Mouse (Mus musculus) heart, postnatal 14 days (tissue): ENCODE data around the gene Mcm8. TPM values are rescaled to one million over a fixed set of nuclear protein-coding genes. Genes with fewer than 3 reads are reported as not detected.

Experiments used
- DNase-seq, 2 experiments: peaks; one replicate each; pipeline ENCODE4 v3.0.0; 2021 to 2022
- intact Hi-C: fragments of 180-260 bp; cut with DNase I; formaldehyde crosslinking; loops from one replicate; pipeline ENCODE4 v1.15.1; 2025
- total RNA-seq, 2 experiments: library from RNA; stranded (reverse); gene quantifications; 2 replicates each; pipeline ENCODE4 v1.2.3; 2021

Gene Mcm8
- total RNA-seq, 2 experiments from 2014 or later = 2.6 to 2.9 TPM

DNA sequence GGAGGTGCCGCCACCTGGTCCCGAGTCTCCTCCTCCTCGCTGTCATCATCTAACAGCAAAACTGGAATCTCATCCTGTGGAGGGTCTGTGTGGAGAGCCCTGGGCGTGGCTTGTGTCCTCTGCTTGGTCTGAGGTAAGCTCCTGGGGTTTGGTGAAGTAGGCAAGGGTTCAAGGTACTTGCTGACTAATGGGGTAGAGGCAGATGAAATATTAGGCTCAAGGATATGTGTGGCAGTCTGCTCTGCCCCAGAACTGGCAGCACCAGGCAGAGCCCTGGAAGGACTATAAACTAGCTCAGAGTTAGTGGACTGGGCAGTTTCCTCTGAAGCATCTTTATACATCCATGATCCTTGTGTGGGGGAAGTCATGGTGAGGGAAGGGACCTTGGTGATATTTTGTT, 54.3 kb downstream of the Mcm8 start:
- no peak for DNase-seq
- intact Hi-C loops = no loop called here

DNA sequence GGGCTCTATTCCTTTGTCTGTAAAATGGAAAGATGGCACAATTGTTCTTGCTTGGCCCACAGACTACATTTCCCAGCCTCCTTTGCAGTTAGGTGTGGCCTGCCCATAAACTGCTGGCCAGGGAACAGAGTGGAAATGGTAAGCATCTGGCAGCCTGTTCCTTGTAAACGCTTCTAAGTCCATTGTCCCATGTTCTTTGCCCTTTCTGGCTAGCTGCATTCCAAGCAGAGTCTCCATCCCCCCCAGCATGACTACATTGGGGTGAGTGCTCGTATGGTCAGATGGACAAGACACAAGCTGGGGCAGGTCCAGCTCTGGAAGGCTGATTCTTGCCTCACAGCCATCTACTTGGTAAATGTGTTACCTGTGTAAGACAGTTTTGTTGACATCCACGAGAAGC, 55.7 kb downstream of the Mcm8 start:
- DNase-seq = no peak
- intact Hi-C loops = no loop called here

- intact Hi-C loops = no loop called here
- DNase-seq = no peak
These were observed 57.9 kb downstream of the Mcm8 start for GRCm38 (mm10) chr2:132873657-132874326.

DNA sequence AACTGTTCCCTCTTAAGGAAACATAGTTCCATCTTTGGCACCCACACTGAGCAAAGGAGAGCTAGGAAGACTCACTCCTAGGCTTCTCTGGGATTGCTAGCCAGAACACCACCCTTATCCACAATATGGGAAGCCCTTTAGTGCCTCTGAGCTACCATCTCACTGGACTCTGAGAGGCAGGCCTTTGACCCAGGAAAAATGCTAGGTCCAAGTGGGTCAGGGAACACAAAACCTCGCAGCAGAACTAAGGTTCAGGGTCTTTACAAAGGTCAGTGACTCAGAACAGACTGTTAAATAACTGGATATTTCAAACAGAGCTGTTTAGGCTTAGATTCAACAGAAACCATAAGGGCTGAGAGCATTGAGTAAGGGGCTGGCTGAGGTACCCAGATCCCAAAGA, 61.0 kb downstream of the Mcm8 start:
- intact Hi-C loops = no loop called here
- no peak for DNase-seq

DNA sequence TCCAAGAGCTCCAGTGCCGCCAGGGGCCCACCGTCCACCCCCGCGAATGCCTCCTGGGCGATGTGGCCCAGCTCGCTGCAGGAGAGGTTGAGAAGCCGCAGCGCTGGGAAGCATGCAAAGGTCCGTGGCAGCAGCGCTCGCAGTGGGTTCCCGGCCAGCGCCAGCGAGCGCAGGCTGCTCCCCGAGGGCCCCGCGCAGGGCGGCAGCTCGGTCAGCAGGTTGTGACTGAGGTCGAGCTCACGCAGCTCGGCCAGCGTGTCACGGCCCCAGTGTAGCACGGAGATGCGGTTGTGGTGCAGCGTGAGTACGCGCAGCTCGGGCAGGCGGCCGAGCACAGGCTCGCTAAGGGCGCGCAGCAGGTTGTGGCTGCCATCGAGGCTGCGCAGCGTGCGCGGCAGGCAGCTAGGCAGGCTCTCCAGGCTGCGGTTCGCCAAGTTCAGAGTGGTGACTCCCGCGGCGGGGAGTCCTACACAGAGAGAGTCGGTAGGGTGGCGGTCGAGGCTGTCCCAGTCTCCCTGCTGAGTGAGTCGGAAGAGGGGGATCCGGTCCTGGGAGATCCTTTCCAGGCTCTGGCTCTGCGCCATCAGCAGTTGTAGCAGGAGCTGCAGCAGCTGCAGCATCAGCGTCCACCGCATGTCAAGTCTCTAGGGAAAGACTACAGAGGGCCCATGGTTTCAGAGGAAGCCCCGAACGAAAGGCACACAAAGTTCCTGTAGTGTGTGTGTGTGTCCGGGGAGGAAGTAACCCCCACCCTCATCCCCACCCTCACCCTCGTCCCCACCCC, 63.5 kb downstream of the Mcm8 start:
- intact Hi-C loops = loop anchor here (2.0 kb wide), 1 partner anchor 19 kb away; no protein-coding TSS in a partner anchor
- DNase-seq = peak; percentile 23 to 48

DNA sequence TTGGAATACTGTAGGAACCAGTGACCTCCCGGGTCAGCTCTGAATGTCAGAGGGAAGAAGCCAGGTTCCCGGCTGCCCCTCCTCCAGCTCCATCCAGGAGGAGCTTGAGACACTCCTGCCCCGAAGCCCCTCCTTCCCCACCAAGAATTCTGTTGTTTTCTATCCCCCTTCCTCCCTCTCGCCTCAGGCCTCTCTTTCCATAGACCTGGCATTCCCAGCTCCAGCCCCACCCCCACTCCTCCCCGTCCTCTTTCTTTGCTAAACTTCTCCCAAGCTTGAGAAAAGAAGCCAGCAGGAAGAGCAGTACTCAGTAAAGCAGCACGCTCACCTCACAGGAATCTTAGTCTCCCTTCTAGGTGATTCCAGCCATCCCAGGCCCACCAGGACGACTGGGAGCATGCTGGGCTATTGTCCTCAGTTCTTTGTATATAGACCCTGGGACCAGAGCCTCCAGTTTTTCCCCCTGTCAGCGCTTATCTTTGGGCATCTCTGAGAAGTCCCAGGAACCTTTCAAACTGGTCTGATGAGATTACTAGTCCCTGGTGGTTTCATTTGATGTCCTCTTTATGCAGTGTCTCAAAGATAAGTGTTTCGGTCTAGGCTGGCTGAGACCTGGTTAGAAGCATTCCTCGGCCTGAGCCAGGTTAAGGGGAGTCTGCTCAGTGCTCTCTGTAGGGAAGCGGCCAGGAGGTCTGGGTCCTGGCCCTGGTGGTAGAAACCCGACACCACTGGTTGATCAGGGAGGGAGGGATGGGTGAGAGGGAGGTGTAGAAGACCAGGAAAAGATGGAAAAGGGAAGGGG, 65.1 kb downstream of the Mcm8 start, which contains the start of gene Lrrn4:
Gene Lrrn4, minus strand, starts transcription at position 48 of the 802 bp plus-strand sequence.
- intact Hi-C loops = no loop called here
- DNase-seq = no peak

- no peak for DNase-seq
- intact Hi-C loops = loop anchor here (1.0 kb wide), 1 partner anchor 12 kb away; no protein-coding TSS in a partner anchor
These were observed 68.5 kb downstream of the Mcm8 start for GRCm38 (mm10) chr2:132884303-132884967.

DNA sequence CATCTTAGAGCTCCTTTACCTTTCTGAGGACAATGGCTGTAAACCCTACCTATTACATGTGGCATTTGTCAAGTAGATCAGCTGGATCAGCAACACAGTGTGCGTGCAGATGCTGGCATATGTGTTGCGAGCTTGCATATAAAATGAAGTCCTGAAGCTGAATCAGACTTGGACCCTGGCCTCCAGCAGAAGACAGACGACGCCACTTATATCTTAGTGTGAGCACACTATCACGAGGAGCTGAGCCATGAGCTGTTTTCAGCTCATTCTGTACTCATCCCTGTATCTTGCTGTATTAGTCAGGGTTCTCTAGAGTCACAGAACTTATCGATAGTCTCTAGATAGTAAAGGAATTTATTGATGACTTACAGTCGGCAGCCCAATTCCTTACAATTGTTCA, 69.4 kb downstream of the Mcm8 start:
- intact Hi-C loops = no loop called here
- DNase-seq = no peak

Other genes starting within 250 kb of the Mcm8 start
- 100 to 1,000 TPM; 219 to 274 TPM for gene Gpcpd1, start 228.4 kb upstream of the Mcm8 start, total RNA-seq
- 10 to 100 TPM; 33.2 to 39.7 TPM for gene Shld1, start 129.2 kb upstream of the Mcm8 start, total RNA-seq
- under 1 TPM; 0.17 to 0.53 TPM for gene Chgb, start 34.9 kb upstream of the Mcm8 start, total RNA-seq
- 1 to 10 TPM; 6.9 to 7.9 TPM for gene Trmt6, start 86 bp upstream of the Mcm8 start, total RNA-seq
- gene Crls1, start 30.5 kb downstream of the Mcm8 start, total RNA-seq = 10 to 100 TPM; 15.1 to 16.0 TPM
- gene Lrrn4, start 64.8 kb downstream of the Mcm8 start, total RNA-seq = 1 to 10 TPM; 7.2 to 8.0 TPM
- gene Fermt1, start 129.8 kb downstream of the Mcm8 start, total RNA-seq = under 1 TPM in 1 of 2 experiments, not detected in 1; 0.10 TPM